Mouse (Mus musculus): ENCODE results near the gene Ttc24.

Gene Ttc24

DNA sequence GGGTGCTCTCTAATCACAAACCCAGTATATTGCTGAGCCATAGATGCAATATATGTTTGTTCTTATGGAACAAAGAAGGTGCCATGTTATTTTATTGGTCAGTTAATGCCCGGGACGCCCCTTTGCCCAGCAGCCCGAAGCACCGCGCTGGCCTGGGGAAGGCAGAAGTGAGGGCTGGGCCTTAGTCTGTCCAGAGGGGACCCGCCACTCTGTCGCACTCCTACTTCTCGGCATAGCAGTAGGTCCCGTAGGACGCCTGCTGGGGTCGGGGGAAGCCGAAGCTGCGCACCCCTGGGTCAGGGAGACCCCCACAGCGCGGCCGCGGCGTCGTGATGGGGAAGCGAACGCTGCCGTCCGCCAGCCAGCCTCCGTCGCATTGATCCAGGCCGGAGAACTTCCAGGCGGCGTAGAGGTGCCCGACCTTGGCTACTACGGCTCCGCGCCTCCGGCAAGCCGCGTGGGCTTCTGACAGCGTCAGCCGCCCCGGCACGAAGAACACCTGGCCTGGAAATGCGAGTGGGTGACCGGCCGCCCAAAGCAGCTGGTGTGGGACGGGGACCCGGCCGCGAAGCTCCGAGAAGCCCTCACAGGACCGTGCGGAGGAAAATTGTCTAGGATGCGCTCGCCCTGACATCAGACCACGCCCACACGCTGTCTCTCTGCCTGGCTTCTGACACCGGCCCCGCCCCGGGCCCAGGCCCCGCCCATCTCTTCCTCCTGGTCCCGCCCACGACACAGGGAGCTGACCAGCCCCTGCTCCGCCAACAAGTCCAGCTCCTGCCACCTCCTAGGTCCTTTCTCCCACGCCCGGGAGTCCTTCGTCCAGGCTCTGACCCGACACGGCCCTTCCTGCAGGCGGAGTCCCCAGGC is 55.5 kb downstream of the Ttc24 start:
- peak; percentile 65 to 68 for DNase-seq (ENCODE audit: low spot score in 2 of 2)

All from frontal cortex, postnatal 36 days (tissue).